Mouse (Mus musculus) erythroblast, adult 5-6 weeks (primary cell): Measurements from ENCODE around the gene Dnah6. TPM values are rescaled to one million over a fixed set of nuclear protein-coding genes. Genes with fewer than 3 reads are reported as not detected.

Source experiments
- ATAC-seq: replicated peaks from 2 replicates; pipeline ENCODE4 v1.8.0; 2016; ENCODE audit warnings: moderate number of reproducible peaks, mild to moderate bottlenecking, moderate TSS enrichment, inconsistent platforms; ENCODE audit not compliant: poor library complexity, low FRiP score, severe bottlenecking
- total RNA-seq, 2 experiments: library from RNA; stranded (forward) in 1 of 2; stranded (reverse) in 1 of 2; fragments of 150-400 nt in 1 of 2; fragments of 200-764, 138-1000 nt in 1 of 2; gene quantifications; 2 replicates each; pipeline versions ENCODE4 v1.2.3 to v1.2.4; 2015 to 2017; ENCODE audit warnings: low replicate concordance in 2 of 2

Gene Dnah6
- total RNA-seq, 2 experiments from 2014 or later = under 0.01 TPM; not detected in 1

DNA sequence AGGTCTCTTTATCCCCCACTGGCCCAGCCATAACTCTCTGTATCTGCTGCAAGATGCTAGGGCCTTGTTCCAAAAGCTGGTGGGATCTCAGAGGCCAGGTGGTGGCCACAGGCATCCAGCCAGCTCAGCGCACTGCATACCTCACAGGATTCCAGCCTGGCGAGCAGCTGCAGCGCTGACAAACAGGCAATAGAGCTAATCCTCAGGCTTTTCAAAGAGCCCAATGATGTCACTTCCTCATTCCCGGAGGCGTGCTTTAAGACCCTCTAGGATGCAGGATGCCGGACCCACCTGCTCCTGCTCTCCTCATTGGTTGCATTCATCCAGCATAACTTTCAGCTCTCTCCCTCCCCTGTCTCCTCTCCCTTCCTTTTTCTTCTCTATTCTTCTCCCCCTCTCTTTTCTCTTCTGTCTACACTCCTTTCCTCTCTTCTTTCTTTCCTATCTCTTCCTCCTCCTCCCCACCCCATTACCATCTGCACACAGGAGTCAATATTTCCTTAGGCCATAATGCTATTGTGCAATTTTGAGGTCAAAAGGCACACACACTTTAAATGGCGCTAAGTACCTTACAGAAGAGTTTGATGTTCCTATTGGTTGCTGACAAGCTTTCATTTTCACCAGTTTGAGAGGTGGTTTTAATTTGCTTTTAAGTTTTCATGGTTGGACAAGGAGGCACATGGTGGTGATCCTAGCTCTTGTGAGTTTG is 232.3 kb downstream of the Dnah6 start:
- ATAC-seq = no peak

DNA sequence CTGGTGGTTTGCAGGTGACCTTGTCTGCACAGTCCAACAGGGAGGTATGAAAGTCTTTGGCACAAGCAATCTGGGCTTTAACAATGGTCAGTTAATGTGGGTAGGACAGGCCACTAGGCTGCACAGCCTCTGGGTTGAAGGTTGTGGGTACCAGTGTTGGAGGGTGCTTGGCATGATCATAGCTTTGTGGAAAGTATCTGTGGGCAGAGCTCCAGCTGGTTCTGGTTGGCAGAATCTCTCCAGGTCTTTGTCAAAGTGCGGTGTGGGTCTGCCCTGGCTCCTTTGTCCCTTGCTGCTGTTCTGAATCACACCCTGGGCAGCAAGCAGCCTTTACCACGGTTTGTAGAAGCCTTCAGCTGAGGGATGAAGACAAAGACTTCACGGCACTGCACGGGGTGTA is 238.9 kb downstream of the Dnah6 start:
- no peak for ATAC-seq

- ATAC-seq = no peak
Measured at GRCm38 (mm10) chr6:72981851-72982250, 239.6 kb downstream of the Dnah6 start.

DNA sequence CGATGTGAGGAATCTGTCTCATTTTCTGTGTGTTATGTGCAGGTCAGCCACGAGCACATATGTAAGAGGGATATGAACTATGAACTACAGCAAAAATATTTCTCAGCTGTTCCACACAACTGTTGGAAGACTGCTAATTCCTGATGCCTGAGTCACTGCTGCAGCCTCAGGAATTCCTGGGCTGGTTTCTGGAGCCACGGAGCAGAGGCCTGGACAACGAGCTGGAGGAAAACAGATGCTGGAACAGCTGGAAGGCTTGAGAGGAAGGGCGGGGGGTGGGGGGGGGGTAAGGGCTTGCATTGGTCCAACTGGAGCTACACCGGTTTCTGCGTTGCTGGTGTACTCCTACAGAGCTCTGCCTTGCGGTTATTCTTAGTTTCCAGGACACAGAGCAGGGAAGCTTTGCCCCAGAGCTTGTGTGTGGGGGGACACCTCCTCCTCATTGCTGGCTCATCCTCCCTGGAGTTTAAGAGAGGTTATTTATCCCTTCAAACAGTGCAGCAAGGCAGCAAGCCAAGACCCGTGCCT is 240.3 kb downstream of the Dnah6 start:
- ATAC-seq = no peak

DNA sequence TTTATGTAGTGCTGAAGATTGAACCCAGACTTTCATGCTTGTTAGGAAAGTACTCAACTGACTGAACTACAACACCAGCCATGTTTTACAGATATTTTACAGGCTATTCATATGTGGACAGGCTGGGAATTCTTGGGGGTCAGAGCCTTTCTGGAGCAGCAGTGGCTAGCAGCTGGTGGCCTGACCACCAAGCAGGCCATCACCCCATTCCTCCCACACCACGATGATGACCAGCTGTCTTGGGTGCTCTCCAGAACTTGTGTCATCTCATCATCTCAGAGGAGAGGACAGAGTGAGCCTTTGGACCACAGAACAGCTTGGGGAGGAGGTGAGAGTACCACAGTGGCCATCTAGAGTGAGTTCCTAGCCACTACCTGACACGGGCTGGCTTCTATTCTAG is 244.6 kb downstream of the Dnah6 start:
- ATAC-seq = no peak

- ATAC-seq = no peak
Measured at GRCm38 (mm10) chr6:72971074-72971473, 250.4 kb downstream of the Dnah6 start.

- ATAC-seq = no peak
Measured at GRCm38 (mm10) chr6:72969787-72970186, 251.7 kb downstream of the Dnah6 start.

Other genes starting within 250 kb of the Dnah6 start
- 33.4 and 49.9 TPM in 2 replicates for gene Suclg1, start 26.7 kb upstream of the Dnah6 start, total RNA-seq (2015; ENCODE audit: low replicate concordance)
- 18.1 and 39.3 TPM in 2 replicates for gene Suclg1, start 26.7 kb upstream of the Dnah6 start, total RNA-seq (2017; ENCODE audit: low replicate concordance)
- not detected in 2 replicates for gene 4931417E11Rik, start 248.0 kb upstream of the Dnah6 start, total RNA-seq (2015; ENCODE audit: low replicate concordance)
- gene 4931417E11Rik, start 248.0 kb upstream of the Dnah6 start, total RNA-seq (2017; ENCODE audit: low replicate concordance) = not detected in 2 replicates